26 mouse cellular contexts compared by ENCODE assay signal in the genomic region with DNA sequence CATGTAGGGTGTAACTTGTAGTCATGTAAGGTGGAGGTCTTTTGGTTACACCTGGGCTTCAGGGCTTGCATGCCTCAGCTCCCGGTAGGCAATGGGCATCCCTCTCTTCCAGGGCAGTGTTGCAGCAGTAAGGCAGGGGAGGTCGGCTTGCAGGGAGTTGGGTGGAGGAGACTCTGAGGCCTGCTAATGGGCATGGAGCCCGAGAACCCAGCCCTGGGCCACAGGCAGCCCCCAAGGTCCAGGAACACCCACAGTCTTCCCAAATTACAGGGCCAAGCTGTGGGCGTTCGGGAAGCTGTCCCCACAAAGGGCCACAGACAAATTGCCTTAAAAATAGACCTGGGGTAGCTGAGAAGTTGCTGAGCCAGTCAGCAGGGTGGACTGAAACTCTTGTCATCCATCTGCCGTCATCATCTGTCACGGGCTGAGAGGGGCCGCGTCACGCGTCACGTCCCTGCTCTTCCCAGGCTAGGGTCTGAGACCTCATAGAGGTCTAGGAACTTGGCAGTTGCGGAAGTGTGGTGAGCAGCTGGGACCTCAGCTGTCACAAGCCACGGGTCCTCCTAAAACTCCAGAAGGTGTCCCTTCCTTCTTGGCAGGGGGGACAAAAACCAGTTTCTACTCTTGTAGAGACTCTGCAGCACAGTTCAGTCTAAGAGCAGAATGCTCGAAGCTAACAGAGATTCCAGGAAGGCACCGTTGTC. TPM values are rescaled to one million over a fixed set of nuclear protein-coding genes. Genes with fewer than 3 reads are reported as not detected.
DNase-seq lines count a peak whose midpoint lies in the region; ATAC-seq and TF ChIP-seq lines count a peak whose summit lies in the region.
"Had no signal": no experiment of that assay in that cellular context is flagged by ENCODE, and none has a peak within 500 bp of the region (broad histone marks: within the 10 kb centered on the region; RNA-seq: fewer than 3 reads in every experiment).

No protein-coding gene starts in this region.

- H3K9me3 ChIP-seq in forebrain, postnatal 0 days (ENCODE audit: low read length) = no peaks in the 10 kb centered on the region
- no peaks in the 10 kb centered on the region for H3K9me3 ChIP-seq in forebrain, embryonic 13.5 days (replicated peaks)
- no peaks in the 10 kb centered on the region for H3K9me3 ChIP-seq in lung, embryonic 14.5 days (ENCODE audit: low read depth, low read length)
- H3K9me3 ChIP-seq in embryonic facial prominence, embryonic 15.5 days (replicated peaks) = no peaks in the 10 kb centered on the region
- H3K9me3 ChIP-seq: embryonic facial prominence, embryonic 13.5 days; forebrain, embryonic 15.5 days; heart, embryonic 12.5 days; heart, embryonic 15.5 days; hindbrain, embryonic 15.5 days; intestine, embryonic 15.5 days had no signal

- no peak overlapping the region for H3K9ac ChIP-seq in forebrain, postnatal 0 days
- no peak overlapping the region for H3K9ac ChIP-seq in forebrain, embryonic 13.5 days
- no peak overlapping the region for H3K9ac ChIP-seq in lung, embryonic 14.5 days
- H3K9ac ChIP-seq in embryonic facial prominence, embryonic 15.5 days = no peak overlapping the region
- H3K9ac ChIP-seq: embryonic facial prominence, embryonic 13.5 days; forebrain, embryonic 15.5 days; heart, embryonic 12.5 days; heart, embryonic 15.5 days; hindbrain, embryonic 15.5 days; intestine, embryonic 15.5 days had no signal

- no peak overlapping the region for H3K4me3 ChIP-seq in forebrain, postnatal 0 days (ENCODE audit: low read depth, low read length)
- no peak overlapping the region for H3K4me3 ChIP-seq in forebrain, embryonic 13.5 days
- H3K4me3 ChIP-seq in lung, embryonic 14.5 days (ENCODE audit: low read depth, low read length) = no peak overlapping the region
- no peak overlapping the region for H3K4me3 ChIP-seq in embryonic facial prominence, embryonic 15.5 days (replicated peaks)
- H3K4me3 ChIP-seq: embryonic facial prominence, embryonic 13.5 days; forebrain, embryonic 15.5 days; heart, embryonic 12.5 days; heart, embryonic 15.5 days; hindbrain, embryonic 15.5 days; intestine, embryonic 15.5 days had no signal

- 72% methylated on average over 16 of the region's 16 CpGs for WGBS in forebrain, postnatal 0 days
- 84% methylated on average over 16 of the region's 16 CpGs for WGBS in forebrain, embryonic 13.5 days
- 71% methylated on average over 16 of the region's 16 CpGs for WGBS in lung, embryonic 14.5 days
- 77% methylated on average over 16 of the region's 16 CpGs for WGBS in embryonic facial prominence, embryonic 15.5 days

- peak; percentile 29; the same call in 1 of the 2 replicates for ATAC-seq in forebrain, postnatal 0 days
- no peak for ATAC-seq in forebrain, embryonic 13.5 days
- no peak for ATAC-seq in lung, embryonic 14.5 days (ENCODE audit: insufficient read depth)
- peak; percentile 56; the same call in 1 of the 2 replicates for ATAC-seq in embryonic facial prominence, embryonic 15.5 days (ENCODE audit: insufficient number of reproducible peaks, low FRiP score, low TSS enrichment, low read depth)
- ATAC-seq: CD4-positive, CD25-positive, alpha-beta regulatory T cell, adult 4 months; forebrain, embryonic 15.5 days; intestine, embryonic 15.5 days had no signal

- H3K4me1 ChIP-seq in forebrain, postnatal 0 days (ENCODE audit: insufficient read depth) = no peaks in the 10 kb centered on the region
- no peaks in the 10 kb centered on the region for H3K4me1 ChIP-seq in forebrain, embryonic 13.5 days
- H3K4me1 ChIP-seq in lung, embryonic 14.5 days (ENCODE audit: insufficient read depth) = no peaks in the 10 kb centered on the region
- H3K4me1 ChIP-seq in embryonic facial prominence, embryonic 15.5 days = no peaks in the 10 kb centered on the region
- H3K4me1 ChIP-seq: embryonic facial prominence, embryonic 13.5 days; forebrain, embryonic 15.5 days; heart, embryonic 12.5 days; heart, embryonic 15.5 days; hindbrain, embryonic 15.5 days had no signal

- no peak for DNase-seq in forebrain, postnatal 0 days
- peak; percentile 21 for DNase-seq in lung, embryonic 14.5 days
- DNase-seq in lung, postnatal 25 days (ENCODE audit: low spot score) = no peak
- DNase-seq in brain, embryonic 14.5 days (ENCODE audit: low read depth) = peak; percentile 6
- no peak for DNase-seq in frontal cortex, postnatal 36 days (ENCODE audit: low spot score in 2 of 2)
- DNase-seq: adrenal gland, adult 2 months; adrenal gland, postnatal 14 days; cerebellum, adult 11-12 months; cerebellum, adult 9-10 months; cerebellum, postnatal 25 days; gastrocnemius, postnatal 25 days; heart, adult 18-20 months; heart, postnatal 10 days; heart, postnatal 4 days; kidney, adult 11 months had no signal

- no peaks in the 10 kb centered on the region for H3K27me3 ChIP-seq in forebrain, postnatal 0 days (ENCODE audit: insufficient read depth, low read length)
- no peaks in the 10 kb centered on the region for H3K27me3 ChIP-seq in forebrain, embryonic 13.5 days
- H3K27me3 ChIP-seq in lung, embryonic 14.5 days (ENCODE audit: insufficient read depth, low read length) = no peaks in the 10 kb centered on the region
- no peaks in the 10 kb centered on the region for H3K27me3 ChIP-seq in embryonic facial prominence, embryonic 15.5 days
- H3K27me3 ChIP-seq: forebrain, embryonic 15.5 days; heart, embryonic 12.5 days; heart, embryonic 15.5 days; hindbrain, embryonic 15.5 days; intestine, embryonic 15.5 days had no signal

- TF ChIP-seq CTCF in forebrain, postnatal 0 days (IDR thresholded peaks at IDR 0.05; ENCODE audit: low read depth) = no peak
- TF ChIP-seq CTCF in lung, embryonic 14.5 days (IDR thresholded peaks at IDR 0.05; ENCODE audit: low read depth) = no peak
- no peak for TF ChIP-seq CTCF in brain, embryonic 14.5 days (IDR thresholded peaks at IDR 0.05; ENCODE audit: borderline replicate concordance, extremely low read depth, insufficient read depth, insufficient read length)

- H3K4me2 ChIP-seq in forebrain, postnatal 0 days (ENCODE audit: low read depth) = no peak overlapping the region
- no peak overlapping the region for H3K4me2 ChIP-seq in forebrain, embryonic 13.5 days
- H3K4me2 ChIP-seq in lung, embryonic 14.5 days = no peak overlapping the region
- no peak overlapping the region for H3K4me2 ChIP-seq in embryonic facial prominence, embryonic 15.5 days (replicated peaks)
- H3K4me2 ChIP-seq: embryonic facial prominence, embryonic 13.5 days; forebrain, embryonic 15.5 days; heart, embryonic 12.5 days; heart, embryonic 15.5 days; hindbrain, embryonic 15.5 days; intestine, embryonic 15.5 days had no signal

- no peak overlapping the region for H3K27ac ChIP-seq in forebrain, postnatal 0 days (ENCODE audit: low read depth, low read length)
- H3K27ac ChIP-seq in forebrain, embryonic 13.5 days = no peak overlapping the region
- no peak overlapping the region; the same call in 1 of the 2 replicates for H3K27ac ChIP-seq in lung, embryonic 14.5 days (ENCODE audit: low read depth)
- no peak overlapping the region for H3K27ac ChIP-seq in embryonic facial prominence, embryonic 15.5 days (replicated peaks)
- H3K27ac ChIP-seq: embryonic facial prominence, embryonic 13.5 days; forebrain, embryonic 15.5 days; heart, embryonic 15.5 days; hindbrain, embryonic 15.5 days; intestine, embryonic 15.5 days had no signal

- no peak for TF ChIP-seq POLR2A in brain, embryonic 14.5 days (IDR thresholded peaks at IDR 0.05; ENCODE audit: borderline replicate concordance, extremely low read depth, insufficient read depth, insufficient read length, poor library complexity, severe bottlenecking)

- H3K36me3 ChIP-seq in forebrain, postnatal 0 days (ENCODE audit: insufficient read depth) = no peaks in the 10 kb centered on the region
- H3K36me3 ChIP-seq in forebrain, embryonic 13.5 days (ENCODE audit: poor library complexity, severe bottlenecking) = no peaks in the 10 kb centered on the region
- peaks cover 32% of the 10 kb centered on the region for H3K36me3 ChIP-seq in lung, embryonic 14.5 days (ENCODE audit: insufficient read depth)
- H3K36me3 ChIP-seq in embryonic facial prominence, embryonic 15.5 days = peaks cover 36% of the 10 kb centered on the region; the same call in 1 of the 2 replicates
- H3K36me3 ChIP-seq: forebrain, embryonic 15.5 days; heart, embryonic 15.5 days; hindbrain, embryonic 15.5 days; intestine, embryonic 15.5 days had no signal

RNA-seq across cellular contexts. Expression of gene Dgkz, which starts 22.4 kb away (rescaled TPM):
- 112 and 116 TPM in 2 replicates for total RNA-seq in forebrain, postnatal 0 days (2014; rRNA removed)
- polyA plus RNA-seq in forebrain, postnatal 0 days (2015; fragmentation: Nextera tagmentation; extraction: Ambion mirVana) = 29.1 and 31.4 TPM in 2 replicates
- polyA plus RNA-seq in forebrain, embryonic 13.5 days (2015; fragmentation: Nextera tagmentation; extraction: Ambion mirVana) = 18.5 and 23.1 TPM in 2 replicates
- polyA plus RNA-seq in lung, embryonic 14.5 days (2014; fragmentation: Nextera tagmentation; extraction: Ambion mirVana) = 59.2 and 63.9 TPM in 2 replicates
- 89.7 and 102 TPM in 2 replicates for polyA plus RNA-seq in brain, embryonic 14.5 days (2012; rRNA removed)
- 36.3 and 39.9 TPM in 2 replicates for polyA plus RNA-seq in embryonic facial prominence, embryonic 15.5 days (2015; fragmentation: Nextera tagmentation; extraction: Ambion mirVana)

RNA-seq across cellular contexts. Expression of gene Creb3l1, which starts 26.2 kb away (rescaled TPM):
- 1.4 and 2.0 TPM in 2 replicates for total RNA-seq in forebrain, postnatal 0 days (2014; rRNA removed)
- 2.9 TPM in 2 replicates for polyA plus RNA-seq in forebrain, postnatal 0 days (2015; fragmentation: Nextera tagmentation; extraction: Ambion mirVana)
- 0.52 and 0.71 TPM in 2 replicates for polyA plus RNA-seq in forebrain, embryonic 13.5 days (2015; fragmentation: Nextera tagmentation; extraction: Ambion mirVana)
- 18.6 and 19.3 TPM in 2 replicates for polyA plus RNA-seq in lung, embryonic 14.5 days (2014; fragmentation: Nextera tagmentation; extraction: Ambion mirVana)
- 1.4 and 4.7 TPM in 2 replicates for polyA plus RNA-seq in brain, embryonic 14.5 days (2012; rRNA removed)
- polyA plus RNA-seq in embryonic facial prominence, embryonic 15.5 days (2015; fragmentation: Nextera tagmentation; extraction: Ambion mirVana) = 36.8 and 44.3 TPM in 2 replicates

RNA-seq across cellular contexts. Expression of gene Gm9821, which starts 52.6 kb away (rescaled TPM):
- not detected in 2 replicates for total RNA-seq in forebrain, postnatal 0 days (2014; rRNA removed)
- polyA plus RNA-seq in forebrain, postnatal 0 days (2015; fragmentation: Nextera tagmentation; extraction: Ambion mirVana) = not detected in 2 replicates
- 0.18 and 0.41 TPM in 2 replicates for polyA plus RNA-seq in forebrain, embryonic 13.5 days (2015; fragmentation: Nextera tagmentation; extraction: Ambion mirVana)
- polyA plus RNA-seq in lung, embryonic 14.5 days (2014; fragmentation: Nextera tagmentation; extraction: Ambion mirVana) = 0.34 and 1.1 TPM in 2 replicates
- not detected in 2 replicates for polyA plus RNA-seq in brain, embryonic 14.5 days (2012; rRNA removed)
- 0.67 and 0.79 TPM in 2 replicates for polyA plus RNA-seq in embryonic facial prominence, embryonic 15.5 days (2015; fragmentation: Nextera tagmentation; extraction: Ambion mirVana)
- total RNA-seq: adrenal gland, adult 2 months; adrenal gland, postnatal 14 days; adrenal gland, postnatal 4 days; gastrocnemius, adult 8-10 months; gastrocnemius, postnatal 25 days; heart, adult 18-20 months; heart, postnatal 10 days; heart, postnatal 4 days had no signal
- polyA plus RNA-seq: adrenal gland, adult 2 months had no signal

Comparison
In these comparisons a context has a peak if more than half of its experiments do, and no peak if none do; other contexts are left out.
1. ATAC-seq: peak in forebrain, postnatal 0 days (single experiment) and embryonic facial prominence, embryonic 15.5 days (single experiment); none in forebrain, embryonic 13.5 days (single experiment) and lung, embryonic 14.5 days (single experiment).
2. DNase-seq: peak in lung, embryonic 14.5 days (single experiment) and brain, embryonic 14.5 days (single experiment); none in forebrain, postnatal 0 days (single experiment), lung, postnatal 25 days (single experiment) and frontal cortex, postnatal 36 days (0 of 2).